Mouse (Mus musculus) embryonic facial prominence, embryonic 13.5 days (tissue): ENCODE measurements around the gene Chrd. TPM values are rescaled to one million over a fixed set of nuclear protein-coding genes. Genes with fewer than 3 reads are reported as not detected.

ENCODE experiments used
- ATAC-seq: fragments of 200-750 bp; cut with Nextera tagmentation; 2 replicates; pipeline ENCODE4 v1.8.0; 2017; ENCODE audit warnings: low read depth; ENCODE audit not compliant: insufficient number of reproducible peaks, insufficient read depth, low FRiP score, low TSS enrichment
- H3K27ac ChIP-seq: fragments of 300-500 bp; sonication (generic); 2 replicates; pipeline ENCODE4 v1.5.1; 2015; ENCODE audit warnings: moderate library complexity, mild to moderate bottlenecking, inconsistent platforms
- H3K27me3 ChIP-seq: fragments of 300-500 bp; sonication (generic); 2 replicates; pipeline ENCODE4 v1.6.1; 2015; ENCODE audit warnings: mild to moderate bottlenecking, inconsistent platforms
- H3K36me3 ChIP-seq: fragments of 300-500 bp; sonication (generic); 2 replicates; pipeline ENCODE4 v1.6.1; 2015; ENCODE audit warnings: mild to moderate bottlenecking, inconsistent platforms
- H3K4me1 ChIP-seq: fragments of 300-500 bp; sonication (generic); 2 replicates; pipeline ENCODE4 v1.6.1; 2015; ENCODE audit warnings: inconsistent platforms
- H3K4me2 ChIP-seq: fragments of 300-500 bp; sonication (generic); 2 replicates; pipeline ENCODE4 v1.6.1; 2015; ENCODE audit warnings: moderate library complexity, mild to moderate bottlenecking, inconsistent platforms
- H3K4me3 ChIP-seq: fragments of 300-500 bp; sonication (generic); 2 replicates; pipeline ENCODE4 v1.5.1; 2015; ENCODE audit warnings: mild to moderate bottlenecking, inconsistent platforms
- H3K9ac ChIP-seq: fragments of 300-500 bp; sonication (generic); 2 replicates; pipeline ENCODE4 v1.6.1; 2015; ENCODE audit warnings: mild to moderate bottlenecking, inconsistent platforms
- H3K9me3 ChIP-seq: fragments of 300-500 bp; sonication (generic); 2 replicates; pipeline ENCODE4 v1.6.1; 2016; ENCODE audit warnings: inconsistent platforms
- WGBS: fragments of 180-500 bp; shearing (Covaris S2); methylation state at CpG from one replicate; pipeline ENCODE4 v1.1.7; 2015; ENCODE audit warnings: mixed read lengths; 5-methylcytosine and 5-hydroxymethylcytosine counted together
- polyA plus RNA-seq: library from polyadenylated mRNA; unstranded; fragments of >200 nt; fragmentation: Nextera tagmentation; extraction: Ambion mirVana; gene quantifications from 2 replicates; pipeline ENCODE4 v1.2.1, GENCODE M21; 2015

Chrd gene
- polyA plus RNA-seq, 1 experiment from 2014 or later, result 3.4 TPM

GRCm38 (mm10) chr16:20784754-20785153 lies 51.8 kb downstream of the Chrd start:
- Histone ChIP-seq H3K9ac (no peak overlapping the region), H3K4me3 (no peak overlapping the region), H3K36me3 (no peaks in the 10 kb centered on the region), H3K4me1 (no peaks in the 10 kb centered on the region), H3K27ac (no peak overlapping the region), H3K4me2 (no peak overlapping the region), H3K9me3 (no peaks in the 10 kb centered on the region), H3K27me3 (no peaks in the 10 kb centered on the region)
- no peak for ATAC-seq

- no peak for ATAC-seq
- Histone ChIP-seq H3K9me3 (no peaks in the 10 kb centered on the region), H3K9ac (no peak overlapping the region), H3K27me3 (no peaks in the 10 kb centered on the region), H3K4me2 (no peak overlapping the region), H3K4me1 (no peaks in the 10 kb centered on the region), H3K4me3 (no peak overlapping the region), H3K27ac (no peak overlapping the region), H3K36me3 (no peaks in the 10 kb centered on the region)
- 76% methylated on average over 6 of the region's 6 CpGs for WGBS
These were observed 53.6 kb downstream of the Chrd start for GRCm38 (mm10) chr16:20786556-20786955.

- H3K9ac ChIP-seq, result no peak overlapping the region
- H3K9me3 ChIP-seq, result no peaks in the 10 kb centered on the region
- H3K4me3 ChIP-seq, result no peak overlapping the region
- no peak overlapping the region for H3K27ac ChIP-seq
- no peak for ATAC-seq
- no peaks in the 10 kb centered on the region for H3K36me3 ChIP-seq
- WGBS, result 53% methylated on average over 6 of the region's 6 CpGs
- H3K4me2 ChIP-seq, result no peak overlapping the region
- H3K4me1 ChIP-seq, result no peaks in the 10 kb centered on the region
- H3K27me3 ChIP-seq, result no peaks in the 10 kb centered on the region
These were observed 58.9 kb downstream of the Chrd start for GRCm38 (mm10) chr16:20791803-20792202.

Other genes with a start within 250 kb of the Chrd start
- gene Eif2b5, start 234.3 kb upstream of the Chrd start, polyA plus RNA-seq, result 96.6 and 114 TPM in 2 replicates
- gene Dvl3, start 216.1 kb upstream of the Chrd start, polyA plus RNA-seq, result 26.7 and 27.1 TPM in 2 replicates
- 610 and 646 TPM in 2 replicates for gene Ap2m1, start 197.6 kb upstream of the Chrd start, polyA plus RNA-seq
- 65.0 and 77.4 TPM in 2 replicates for gene Abcf3, start 184.6 kb upstream of the Chrd start, polyA plus RNA-seq
- gene Vwa5b2, start 143.7 kb upstream of the Chrd start, polyA plus RNA-seq, result 1.6 and 2.8 TPM in 2 replicates
- gene Eef1akmt4, start 121.5 kb upstream of the Chrd start, polyA plus RNA-seq, result 30.9 and 33.5 TPM in 2 replicates
- 0.41 TPM in 1 of 2 replicates, not detected in the other for gene Gm49333, start 121.5 kb upstream of the Chrd start, polyA plus RNA-seq
- gene Alg3, start 121.4 kb upstream of the Chrd start, polyA plus RNA-seq, result 37.1 and 39.4 TPM in 2 replicates
- 1.3 and 1.5 TPM in 2 replicates for gene Camk2n2, start 111.8 kb upstream of the Chrd start, polyA plus RNA-seq
- gene Ece2, start 103.3 kb upstream of the Chrd start, polyA plus RNA-seq, result 9.1 and 9.2 TPM in 2 replicates
- gene Psmd2, start 81.5 kb upstream of the Chrd start, polyA plus RNA-seq, result 313 and 339 TPM in 2 replicates
- gene Eif4g1, start 64.8 kb upstream of the Chrd start, polyA plus RNA-seq, result 179 and 199 TPM in 2 replicates
- gene Fam131a, start 39.9 kb upstream of the Chrd start, polyA plus RNA-seq, result 7.0 and 7.2 TPM in 2 replicates
- 110 and 112 TPM in 2 replicates for gene Polr2h, start 15.5 kb upstream of the Chrd start, polyA plus RNA-seq
- gene Clcn2, start 15.4 kb upstream of the Chrd start, polyA plus RNA-seq, result 15.7 and 18.9 TPM in 2 replicates
- gene Thpo, start 1.4 kb downstream of the Chrd start, polyA plus RNA-seq, result 1.00 and 1.2 TPM in 2 replicates